Mouse (Mus musculus) urinary bladder, adult 18-20 months (tissue): ENCODE measurements at regions not wholly inside any gene's neighbourhood (a gene's known extent, or its start where the extent isn't known, plus 50 kb on each side); places are given as distances from the start of the nearest gene placed in this dataset.

Experiments
- DNase-seq, 2 experiments: peaks; one replicate each; pipeline ENCODE4 v3.0.0; 2022; ENCODE audit warnings: low spot score in 2 of 2, mixed read lengths in 2 of 2

GRCm38 (mm10) chr5:132661266-132661665 lies 118.1 kb upstream of the Auts2 start:
- DNase-seq: no peak

GRCm38 (mm10) chr5:132660036-132660435 lies 116.9 kb upstream of the Auts2 start:
- DNase-seq: no peak

GRCm38 (mm10) chr5:132654382-132654781 lies 111.2 kb upstream of the Auts2 start:
- DNase-seq: no peak

GRCm38 (mm10) chr5:132653694-132654300 lies 110.7 kb upstream of the Auts2 start:
- peak in 1 of 2 experiments; percentile 7 for DNase-seq

- no peak for DNase-seq
These were observed 109.1 kb upstream of the Auts2 start for GRCm38 (mm10) chr5:132652201-132652600.

GRCm38 (mm10) chr5:132649771-132650170 lies 106.6 kb upstream of the Auts2 start:
- DNase-seq: no peak

- no peak for DNase-seq
These were observed 105.6 kb upstream of the Auts2 start for GRCm38 (mm10) chr5:132648751-132649150.

GRCm38 (mm10) chr5:132644646-132645172 lies 101.6 kb upstream of the Auts2 start:
- no peak for DNase-seq

GRCm38 (mm10) chr5:132643270-132643669 lies 100.1 kb upstream of the Auts2 start:
- no peak for DNase-seq

- no peak for DNase-seq
These were observed 90.2 kb upstream of the Auts2 start for GRCm38 (mm10) chr5:132633198-132633884.

- DNase-seq: no peak
These were observed 78.6 kb upstream of the Auts2 start for GRCm38 (mm10) chr5:132621751-132622150.

- no peak for DNase-seq
These were observed 74.1 kb upstream of the Auts2 start for GRCm38 (mm10) chr5:132617241-132617640.

GRCm38 (mm10) chr5:132609251-132609650 lies 66.1 kb upstream of the Auts2 start:
- DNase-seq: no peak

GRCm38 (mm10) chr5:132606216-132606615 lies 63.1 kb upstream of the Auts2 start:
- no peak for DNase-seq

GRCm38 (mm10) chr5:132594796-132595195 lies 51.7 kb upstream of the Auts2 start:
- no peak for DNase-seq
